Mouse (Mus musculus) T-helper 1 cell (primary cell): Measurements from ENCODE around the gene Gna15.

Source experiments
- in situ Hi-C: fragments of 300-600 bp; cut with MboI, MseI; formaldehyde crosslinking; loops from one replicate; pipeline ENCODE4 v1.15.1; 2025; ENCODE audit warnings: high pct_unique_total_duplicates

The Gna15 gene

GRCm38 (mm10) chr10:81495616-81496263 lies 28.3 kb downstream of the Gna15 start:
- in situ Hi-C loops = no loop called here

DNA sequence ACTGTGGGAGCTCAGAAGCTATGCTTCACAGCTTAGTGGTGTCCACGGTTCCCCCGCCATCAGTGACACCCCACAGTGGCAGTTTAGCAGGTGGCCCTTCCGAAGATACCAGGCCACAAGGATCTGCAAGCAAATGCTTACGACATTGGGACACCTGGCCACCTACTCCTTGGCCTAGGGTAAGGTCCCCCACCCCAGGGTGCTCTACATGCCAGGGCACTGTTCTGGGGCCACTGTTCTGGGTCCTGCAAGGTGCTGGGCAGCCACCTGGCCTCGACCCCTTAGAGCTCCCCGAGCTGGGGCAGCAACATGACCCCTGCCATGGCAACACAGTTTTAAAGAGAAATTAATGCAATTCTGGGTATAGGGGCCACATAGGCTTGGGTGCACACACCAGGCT lies 28.9 kb downstream of the Gna15 start:
- in situ Hi-C loops = no loop called here

DNA sequence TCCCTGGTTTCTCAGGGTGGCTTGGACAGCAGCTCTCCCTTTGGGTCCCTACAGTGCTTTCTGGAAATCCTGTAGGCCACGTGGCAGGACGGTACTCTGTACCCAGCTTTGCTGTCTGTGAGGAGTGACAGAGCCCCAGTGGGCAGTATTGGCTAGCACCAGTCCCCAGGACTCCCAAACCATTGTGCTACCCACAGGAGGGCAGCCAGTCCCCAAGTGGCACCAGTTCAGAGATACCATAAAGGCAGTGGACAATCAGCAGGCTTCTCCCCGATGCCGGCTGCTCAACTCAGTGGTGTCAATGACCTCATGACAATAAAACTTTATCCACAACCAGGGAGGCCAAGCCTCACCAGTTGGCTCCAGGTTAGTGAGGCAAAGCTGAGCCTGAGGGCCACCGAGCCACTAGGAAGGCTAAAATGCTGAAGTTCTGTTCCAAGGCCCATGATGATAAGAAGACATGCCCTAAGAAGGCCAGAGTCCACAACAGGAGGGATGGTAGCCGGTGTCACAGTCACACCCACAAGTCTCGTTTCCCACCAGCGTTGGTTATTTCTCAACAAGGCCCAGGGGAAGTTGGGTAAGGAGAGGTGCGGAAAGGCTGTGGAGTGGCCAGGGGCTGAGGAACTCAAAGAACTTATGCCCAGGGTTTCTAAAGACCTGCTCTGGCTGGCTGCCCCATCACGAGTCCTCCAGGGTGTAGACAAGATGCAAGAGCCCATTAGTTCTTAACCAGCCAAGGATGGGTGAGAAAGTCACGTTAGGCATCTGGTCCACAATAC lies 29.6 kb downstream of the Gna15 start:
- in situ Hi-C loops = no loop called here

DNA sequence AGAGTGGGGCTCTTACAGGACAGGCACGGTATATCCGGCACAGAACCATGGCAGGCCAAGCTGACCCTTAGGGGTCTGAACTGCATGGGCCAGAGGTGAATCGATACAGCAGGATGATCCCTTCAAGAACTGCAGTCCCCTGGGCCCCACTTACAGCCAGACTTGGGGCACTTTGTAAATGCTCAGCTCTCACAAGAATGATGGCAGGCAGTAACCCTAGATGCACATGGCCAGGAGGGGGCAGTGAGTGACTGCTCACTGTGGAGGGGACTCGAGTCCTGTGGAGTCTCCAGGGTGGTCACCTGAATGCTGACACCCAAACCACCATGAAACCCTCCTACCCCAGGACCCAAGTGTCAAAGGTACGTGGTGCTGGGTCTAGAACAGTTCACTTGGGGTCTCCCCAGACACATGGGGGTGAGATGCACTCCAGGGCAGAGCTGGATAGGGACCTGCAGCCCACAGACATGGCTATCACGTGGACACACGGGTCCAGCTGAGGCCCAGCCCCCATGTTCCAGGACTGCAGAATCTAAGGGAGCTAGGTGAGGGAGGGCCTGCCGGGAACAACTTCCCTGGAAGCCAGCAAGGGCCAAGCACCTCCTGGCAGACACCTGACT lies 30.3 kb downstream of the Gna15 start:
- in situ Hi-C loops = no loop called here

- in situ Hi-C loops = no loop called here
These were observed 31.3 kb downstream of the Gna15 start for GRCm38 (mm10) chr10:81492606-81493240.

DNA sequence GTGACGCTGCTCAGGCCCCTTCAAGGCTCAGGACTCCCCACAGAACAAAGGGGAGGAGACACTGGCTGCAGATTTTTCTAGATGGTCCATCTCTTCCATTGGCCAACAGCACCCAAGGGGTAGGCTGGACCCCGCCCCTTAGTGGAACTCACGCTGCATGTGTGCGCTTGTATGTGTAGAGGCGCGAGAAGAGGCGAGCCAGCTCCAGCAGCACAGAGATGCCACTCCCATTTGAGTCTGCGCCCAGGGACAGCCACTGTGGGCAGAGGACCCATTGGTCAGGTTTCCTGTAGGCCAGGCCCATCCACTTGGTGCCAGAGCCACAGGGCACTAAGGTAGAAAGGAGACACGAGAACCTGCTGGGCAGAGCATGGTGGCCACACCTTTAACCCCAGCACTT lies 33.0 kb downstream of the Gna15 start:
- in situ Hi-C loops = no loop called here

DNA sequence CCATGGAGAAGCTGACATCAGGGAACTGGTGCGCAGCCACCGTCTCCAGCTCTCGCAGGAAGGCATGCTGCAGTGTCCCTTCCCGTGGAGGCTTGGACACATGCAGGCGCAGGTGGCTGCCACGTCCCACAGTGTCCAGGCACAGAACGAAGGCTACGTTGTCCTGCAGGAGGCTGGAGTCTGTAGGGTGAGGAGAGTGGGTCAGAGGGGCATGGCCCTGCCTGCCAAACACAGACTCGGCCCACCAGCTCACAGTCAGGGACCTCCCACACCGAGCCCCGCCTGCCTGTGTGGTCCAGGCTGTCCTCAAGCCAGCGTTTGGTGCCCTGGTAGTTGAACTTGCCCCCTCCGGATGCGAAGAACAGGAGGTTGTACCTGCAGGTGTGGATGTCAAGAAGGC lies 34.1 kb downstream of the Gna15 start:
- in situ Hi-C loops = no loop called here

GRCm38 (mm10) chr10:81488081-81488480 lies 35.9 kb downstream of the Gna15 start:
- in situ Hi-C loops = no loop called here

GRCm38 (mm10) chr10:81486496-81486895 lies 37.5 kb downstream of the Gna15 start:
- in situ Hi-C loops = no loop called here

GRCm38 (mm10) chr10:81485479-81486018 lies 38.5 kb downstream of the Gna15 start:
- in situ Hi-C loops = no loop called here

GRCm38 (mm10) chr10:81485060-81485449 lies 39.0 kb downstream of the Gna15 start:
- in situ Hi-C loops = no loop called here

DNA sequence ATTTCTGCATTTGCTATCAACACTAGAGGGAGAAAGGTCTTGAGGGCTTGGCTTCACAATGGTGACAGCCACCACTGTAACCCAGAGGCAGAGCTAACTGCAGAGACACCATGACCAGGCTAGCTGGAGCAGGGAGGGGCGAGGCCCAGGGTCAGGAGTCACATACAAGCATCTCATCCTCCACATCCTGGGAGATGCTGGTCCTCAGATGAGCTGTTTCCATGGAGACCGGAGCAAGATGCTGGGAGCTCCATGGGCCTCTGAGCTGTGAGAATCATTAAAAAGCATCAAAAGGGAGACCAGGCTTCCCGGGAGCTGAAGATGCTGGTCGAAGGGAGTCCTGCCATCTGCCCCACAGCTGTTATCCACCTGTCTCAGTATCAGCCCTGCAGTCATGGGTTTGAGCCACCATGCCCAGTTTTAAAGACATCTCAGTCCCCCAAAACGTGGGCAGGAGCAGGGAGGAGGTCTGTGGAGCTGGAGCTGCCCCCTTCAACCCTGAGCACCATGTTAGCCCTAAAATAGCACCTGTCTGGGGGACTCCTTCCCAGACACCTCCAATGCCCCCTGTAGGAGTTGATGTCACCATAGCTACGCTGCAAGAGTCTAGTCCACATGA lies 39.5 kb downstream of the Gna15 start:
- in situ Hi-C loops = no loop called here

- in situ Hi-C loops = no loop called here
These were observed 40.0 kb downstream of the Gna15 start for GRCm38 (mm10) chr10:81483983-81484382.

GRCm38 (mm10) chr10:81482533-81482889 lies 41.5 kb downstream of the Gna15 start, which contains the start of gene Celf5:
TSS of gene Celf5 (minus strand) at chr10:81482709.
- in situ Hi-C loops = no loop called here

DNA sequence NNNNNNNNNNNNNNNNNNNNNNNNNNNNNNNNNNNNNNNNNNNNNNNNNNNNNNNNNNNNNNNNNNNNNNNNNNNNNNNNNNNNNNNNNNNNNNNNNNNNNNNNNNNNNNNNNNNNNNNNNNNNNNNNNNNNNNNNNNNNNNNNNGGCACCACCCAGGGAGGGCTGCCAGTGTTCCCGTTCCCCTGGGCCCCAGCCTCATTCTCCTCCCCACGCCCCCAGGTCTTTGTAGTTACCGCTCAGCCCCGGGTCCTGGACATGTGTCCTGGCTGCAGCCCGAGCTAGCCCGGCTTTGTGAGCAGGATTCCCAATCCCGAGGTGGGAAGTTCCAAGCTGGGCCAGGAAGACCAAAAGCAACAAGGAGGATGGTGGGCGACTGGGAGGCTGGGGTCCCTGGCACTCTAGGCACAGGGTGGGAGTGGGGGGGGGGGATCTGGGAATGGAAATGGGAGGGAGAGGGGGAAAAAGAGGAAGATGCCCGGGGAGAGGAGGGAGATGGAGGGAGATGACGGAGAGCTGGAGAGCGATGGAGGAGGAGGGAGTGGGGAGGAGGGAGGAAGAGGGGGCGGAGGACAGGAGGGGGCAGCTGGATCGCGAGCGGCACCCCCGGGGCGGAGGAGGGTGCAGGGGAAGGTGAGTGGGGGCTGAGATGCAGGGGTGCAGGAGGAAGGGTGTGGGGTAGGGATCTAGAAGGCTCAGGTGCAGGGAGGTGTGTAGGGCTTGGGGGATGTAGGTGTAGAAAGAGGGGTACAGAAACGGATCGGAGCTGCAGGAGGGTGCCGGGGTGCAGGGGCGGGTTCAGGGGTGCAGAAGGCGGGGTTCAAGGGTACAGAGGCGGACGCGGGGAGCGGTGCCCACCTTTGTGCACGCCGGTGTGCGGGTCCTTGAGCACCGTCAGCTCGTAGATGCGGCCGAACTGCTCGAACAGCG lies 42.2 kb downstream of the Gna15 start:
- in situ Hi-C loops = no loop called here

- in situ Hi-C loops = no loop called here
These were observed 49.6 kb downstream of the Gna15 start for GRCm38 (mm10) chr10:81474461-81474860.

DNA sequence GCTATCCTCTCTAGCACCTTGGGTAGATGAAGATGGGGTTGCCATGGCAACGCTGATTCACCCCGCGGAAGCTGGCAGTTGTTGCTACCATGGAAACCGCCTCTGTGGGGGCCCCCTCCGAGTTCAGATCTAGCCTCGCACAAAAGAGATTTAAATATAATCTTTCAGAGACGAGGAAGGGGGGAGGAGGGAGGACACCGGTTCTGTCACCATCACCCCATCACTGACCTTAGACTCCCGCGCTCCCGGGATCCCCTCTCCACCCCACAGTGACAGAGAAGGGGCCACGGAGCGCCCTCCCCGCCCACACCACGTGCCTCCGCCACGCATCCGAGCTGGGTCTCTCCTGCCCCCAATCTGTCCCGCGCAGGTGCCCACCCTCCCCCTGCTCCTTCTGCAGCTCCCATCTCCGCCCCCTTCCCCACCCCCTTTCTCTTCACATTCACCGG lies 51.0 kb downstream of the Gna15 start:
- in situ Hi-C loops = no loop called here

DNA sequence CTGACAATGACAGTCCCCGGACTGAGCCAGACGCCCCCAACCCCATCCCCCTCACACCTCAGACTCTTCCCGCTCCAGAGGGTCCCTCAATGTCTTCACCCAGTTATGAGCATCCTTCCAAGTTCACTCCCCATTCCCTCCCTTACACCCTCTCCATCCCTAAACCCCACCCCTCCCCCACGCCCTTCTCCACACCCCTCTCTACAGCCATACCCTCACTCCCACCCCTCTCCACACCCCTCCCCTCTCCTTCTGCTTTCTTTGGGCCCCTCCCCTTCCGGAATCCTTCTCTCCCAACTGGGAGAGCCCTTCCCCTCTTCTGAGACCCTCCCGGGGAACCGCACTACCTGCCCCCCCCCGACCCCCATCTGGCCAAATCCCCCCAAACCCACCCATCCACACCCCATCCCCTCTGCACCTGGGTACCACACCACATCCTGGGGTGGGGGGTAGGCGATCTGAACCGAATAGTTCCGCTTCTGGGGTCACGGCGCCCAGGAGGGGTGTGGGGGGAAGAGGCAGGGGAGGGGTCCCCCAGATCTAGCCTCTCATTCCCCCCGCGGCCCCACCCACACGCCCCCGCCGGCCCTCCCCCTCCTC lies 51.5 kb downstream of the Gna15 start:
- in situ Hi-C loops = no loop called here

- in situ Hi-C loops = no loop called here
These were observed 53.6 kb downstream of the Gna15 start for GRCm38 (mm10) chr10:81470454-81470853.

GRCm38 (mm10) chr10:81469253-81469652 lies 54.8 kb downstream of the Gna15 start:
- in situ Hi-C loops = no loop called here
